Mouse (Mus musculus) spleen, postnatal 10 days (tissue): ENCODE results near the gene Cebpe.

Experiments used
- DNase-seq, 2 experiments: peaks; one replicate each; pipeline ENCODE4 v3.0.0; 2021 to 2022; ENCODE audit warnings: low spot score in 2 of 2

The Cebpe gene

GRCm38 (mm10) chr14:54721711-54722110, 9.7 kb upstream of the Cebpe start:
- no peak for DNase-seq

DNA sequence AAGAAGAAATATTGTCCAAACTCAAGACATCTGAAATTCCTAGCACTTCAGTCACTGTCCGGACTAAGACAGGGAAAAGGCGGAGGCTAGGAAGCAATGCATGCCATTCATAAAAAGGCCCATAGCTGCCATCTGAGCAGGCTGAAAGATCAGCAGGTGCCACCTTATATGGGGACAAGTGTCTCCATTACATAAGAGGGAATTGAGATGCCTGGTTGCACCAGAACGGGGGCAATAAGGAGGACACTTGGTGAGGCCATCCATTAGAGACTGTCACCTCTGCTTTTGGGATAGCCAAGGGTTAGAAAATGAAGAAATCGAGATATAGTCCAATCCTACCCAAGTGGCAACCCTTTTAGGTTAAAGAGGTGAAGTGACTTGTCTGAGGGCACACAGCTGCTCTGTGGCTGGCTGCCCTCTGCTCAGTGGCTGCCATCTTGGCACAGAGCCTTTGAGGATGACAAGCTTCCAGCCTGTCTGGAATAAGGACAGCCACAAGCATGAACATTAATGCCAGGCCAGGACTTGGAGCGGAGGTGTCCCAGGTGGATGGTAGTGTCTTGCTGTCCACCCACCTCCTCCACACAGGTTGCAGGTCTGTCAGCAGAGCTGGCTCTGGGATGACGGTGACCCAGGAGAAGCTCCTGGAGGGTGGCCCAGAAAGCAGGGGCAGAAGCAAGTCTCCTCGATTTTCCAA, 8.8 kb upstream of the Cebpe start:
- DNase-seq: no peak

DNA sequence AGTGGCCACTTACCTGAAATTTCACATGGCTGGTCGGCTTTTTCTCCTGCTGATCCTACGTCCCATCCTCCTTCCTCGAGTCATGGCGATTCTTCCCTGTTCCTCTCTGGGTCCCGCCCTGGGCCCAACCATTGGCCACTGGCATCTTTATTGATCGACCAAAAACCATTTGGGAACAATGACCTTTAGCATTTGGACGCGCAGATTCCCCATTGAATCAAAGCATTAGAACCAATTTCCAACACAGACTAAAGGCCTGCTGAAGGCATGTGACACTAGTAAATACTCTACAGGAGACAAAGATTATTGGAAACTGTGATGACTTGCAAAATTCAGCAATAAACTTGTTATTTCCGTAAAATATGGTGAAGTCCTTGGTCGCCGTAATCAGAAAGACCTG, 8.1 kb upstream of the Cebpe start:
- DNase-seq: no peak

GRCm38 (mm10) chr14:54715402-54715801, 3.4 kb upstream of the Cebpe start:
- no peak for DNase-seq

- DNase-seq: no peak
Observed at GRCm38 (mm10) chr14:54714617-54715081, 2.7 kb upstream of the Cebpe start.

GRCm38 (mm10) chr14:54714121-54714520, 2.1 kb upstream of the Cebpe start:
- DNase-seq: peak; percentile 60 to 65

GRCm38 (mm10) chr14:54712861-54713260, 887 bp upstream of the Cebpe start:
- peak in 1 of 2 experiments; percentile 47 for DNase-seq

GRCm38 (mm10) chr14:54709054-54709453, 2.9 kb downstream of the Cebpe start:
- DNase-seq: no peak

GRCm38 (mm10) chr14:54706589-54707320, 5.2 kb downstream of the Cebpe start:
- DNase-seq: peak in 1 of 2 experiments; percentile 51

GRCm38 (mm10) chr14:54705844-54706243, 6.1 kb downstream of the Cebpe start:
- peak; percentile 66 to 90 for DNase-seq

GRCm38 (mm10) chr14:54703207-54703606, 8.8 kb downstream of the Cebpe start:
- no peak for DNase-seq

DNA sequence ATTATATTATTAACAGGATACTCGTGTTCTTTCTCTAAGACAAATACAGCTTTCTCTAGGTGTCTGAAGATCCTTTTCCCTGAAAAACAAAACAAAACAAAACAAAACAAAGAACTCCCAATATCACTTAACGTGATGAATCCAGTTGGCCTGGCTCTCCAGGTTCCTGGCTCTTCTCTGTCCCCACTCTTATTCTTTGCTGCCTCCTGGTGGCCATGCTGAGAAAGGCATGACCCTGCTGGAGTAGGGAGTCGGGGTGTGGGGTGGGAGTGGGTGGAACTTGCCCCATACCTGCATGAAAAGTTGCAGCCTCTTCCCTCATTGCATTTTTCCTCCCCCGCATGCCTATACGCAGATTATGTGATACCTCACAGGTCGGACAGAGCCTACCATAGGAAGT, 10.7 kb downstream of the Cebpe start:
- DNase-seq: peak; percentile 83 to 91

DNA sequence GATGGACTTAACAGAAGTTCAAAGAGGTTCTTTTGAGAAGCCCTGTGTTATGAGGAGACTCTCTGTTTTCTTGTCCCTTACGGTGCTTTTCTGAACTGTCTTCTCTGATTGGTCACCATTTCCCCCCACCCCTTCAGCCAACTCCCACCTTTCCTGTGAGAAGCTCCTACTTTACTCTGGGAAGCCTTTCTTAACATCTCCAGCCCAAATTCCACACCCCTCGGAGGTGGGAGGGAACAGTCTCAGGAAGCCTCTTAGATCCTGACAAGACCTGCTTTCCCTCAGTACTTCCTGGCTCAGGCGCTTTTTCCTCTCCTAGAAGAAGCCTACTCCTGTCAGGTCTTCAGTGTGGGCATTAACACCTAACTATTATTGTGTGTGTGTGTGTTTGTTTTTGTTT, 12.4 kb downstream of the Cebpe start:
- DNase-seq: no peak

DNA sequence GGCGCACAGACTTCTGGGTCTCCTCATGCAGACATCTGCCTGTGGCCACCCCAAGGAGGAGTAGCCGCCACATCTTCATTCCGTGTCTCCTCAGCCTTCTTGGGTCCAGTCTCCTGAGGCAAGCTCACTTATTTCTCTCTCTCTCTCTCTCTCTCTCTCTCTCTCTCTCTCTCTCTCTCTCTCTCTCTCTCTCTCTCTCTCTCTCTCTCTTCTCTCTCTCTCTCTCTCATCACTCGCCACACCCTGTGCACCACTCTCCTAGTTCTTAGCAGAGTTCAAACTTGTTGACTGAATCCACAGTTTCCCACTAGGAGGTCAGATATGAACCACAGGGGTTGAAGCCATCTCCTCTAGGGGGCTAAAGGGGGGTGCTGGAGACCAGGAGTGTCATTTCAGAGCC, 13.2 kb downstream of the Cebpe start, which contains the start of gene Gm29776:
Gene Gm29776, minus strand, starts transcription at position 101 of the 400 bp plus-strand sequence.
- no peak for DNase-seq

DNA sequence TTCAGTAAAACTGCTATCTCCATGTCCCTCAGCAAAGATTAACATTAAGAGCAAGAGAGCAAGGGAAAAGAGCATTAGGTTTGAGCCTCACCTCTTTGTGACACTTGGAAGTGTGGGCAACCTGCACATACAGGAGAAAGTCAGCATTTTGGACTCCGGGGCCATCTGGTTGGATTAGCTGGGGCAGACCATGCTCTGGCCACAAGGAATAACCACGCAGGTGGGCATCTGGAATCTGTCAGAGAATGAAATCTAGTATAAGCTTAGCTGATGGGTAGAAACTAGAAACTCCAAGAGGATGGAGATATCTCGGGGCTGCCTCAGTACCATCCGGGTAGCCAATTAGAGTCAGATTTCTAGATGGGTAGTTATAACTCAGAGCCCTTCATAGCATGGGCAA, 15.2 kb downstream of the Cebpe start:
- no peak for DNase-seq

DNA sequence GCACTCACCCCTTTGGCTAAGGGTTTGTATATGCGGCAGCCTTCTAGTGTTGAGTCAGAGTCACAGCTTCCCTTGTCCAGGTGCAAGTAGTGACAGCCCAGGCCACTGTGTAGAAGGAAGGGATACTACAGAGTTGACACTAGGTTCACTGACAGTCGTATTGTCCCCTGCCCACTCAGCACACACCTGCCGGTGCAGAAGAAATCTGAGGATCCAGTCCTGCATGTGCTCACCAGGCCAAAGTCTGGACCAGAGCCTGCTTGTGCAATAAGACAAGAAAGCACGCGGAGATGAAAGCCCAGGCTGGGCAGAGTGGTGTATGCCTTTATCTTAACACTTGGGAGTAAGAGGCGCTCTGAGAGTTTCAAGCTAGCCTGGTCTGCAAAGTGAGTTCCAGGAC, 16.9 kb downstream of the Cebpe start:
- no peak for DNase-seq

GRCm38 (mm10) chr14:54687251-54687650, 24.7 kb downstream of the Cebpe start:
- DNase-seq: no peak

GRCm38 (mm10) chr14:54686522-54687143, 25.3 kb downstream of the Cebpe start, which contains the start of gene Acin1:
Gene Acin1, minus strand, starts transcription at chr14:54686931.
- DNase-seq: peak; percentile 100

GRCm38 (mm10) chr14:54686063-54686521, 25.9 kb downstream of the Cebpe start, which contains the start of gene 1700123O20Rik:
Gene 1700123O20Rik, plus strand, starts transcription at chr14:54686216.
- peak in 1 of 2 experiments; percentile 88 for DNase-seq

- no peak for DNase-seq
Observed at GRCm38 (mm10) chr14:54685471-54685870, 26.5 kb downstream of the Cebpe start.

- no peak for DNase-seq
Observed at GRCm38 (mm10) chr14:54682396-54682795, 29.6 kb downstream of the Cebpe start.

DNA sequence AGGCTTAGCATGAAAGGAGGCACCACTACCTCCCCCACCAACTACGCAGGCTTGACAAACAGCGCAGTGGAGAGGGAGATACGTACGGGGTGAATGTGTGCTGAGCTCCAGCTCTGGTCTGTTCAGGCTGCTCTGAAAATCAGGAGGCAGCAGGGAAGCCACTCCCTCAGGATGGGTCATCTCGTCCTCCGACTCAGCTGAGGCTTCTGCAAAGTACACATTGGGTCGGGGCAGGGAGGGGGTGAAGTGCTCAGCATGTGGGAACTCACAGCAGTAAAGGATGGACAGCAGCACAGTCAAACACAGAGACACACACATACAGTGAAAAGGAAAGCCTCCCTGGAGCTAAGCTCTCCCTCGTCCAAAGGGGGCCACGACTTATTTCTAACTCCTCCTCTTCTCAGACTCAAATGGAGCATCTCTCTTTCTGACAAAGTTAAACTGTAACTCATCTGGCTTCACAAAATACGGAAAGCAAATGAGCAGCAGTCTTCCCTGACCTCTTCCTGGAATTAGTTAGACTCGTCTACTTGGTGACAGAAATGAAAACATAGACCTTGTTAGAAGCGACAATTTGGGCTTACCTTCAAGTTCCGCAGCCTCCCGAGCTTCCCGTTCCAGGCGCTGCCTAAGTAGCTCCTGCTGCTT, 33.2 kb downstream of the Cebpe start:
- no peak for DNase-seq
